Mouse (Mus musculus): ENCODE results near the gene Fnbp1. TPM values are rescaled to one million over a fixed set of nuclear protein-coding genes. Genes with fewer than 3 reads are reported as not detected.
A peak's percentile ranks its signal among the peaks of the same experiment; 100 is the strongest.

Gene Fnbp1
- polyA plus RNA-seq, 1 experiment from 2014 or later = 4.5 TPM

DNA sequence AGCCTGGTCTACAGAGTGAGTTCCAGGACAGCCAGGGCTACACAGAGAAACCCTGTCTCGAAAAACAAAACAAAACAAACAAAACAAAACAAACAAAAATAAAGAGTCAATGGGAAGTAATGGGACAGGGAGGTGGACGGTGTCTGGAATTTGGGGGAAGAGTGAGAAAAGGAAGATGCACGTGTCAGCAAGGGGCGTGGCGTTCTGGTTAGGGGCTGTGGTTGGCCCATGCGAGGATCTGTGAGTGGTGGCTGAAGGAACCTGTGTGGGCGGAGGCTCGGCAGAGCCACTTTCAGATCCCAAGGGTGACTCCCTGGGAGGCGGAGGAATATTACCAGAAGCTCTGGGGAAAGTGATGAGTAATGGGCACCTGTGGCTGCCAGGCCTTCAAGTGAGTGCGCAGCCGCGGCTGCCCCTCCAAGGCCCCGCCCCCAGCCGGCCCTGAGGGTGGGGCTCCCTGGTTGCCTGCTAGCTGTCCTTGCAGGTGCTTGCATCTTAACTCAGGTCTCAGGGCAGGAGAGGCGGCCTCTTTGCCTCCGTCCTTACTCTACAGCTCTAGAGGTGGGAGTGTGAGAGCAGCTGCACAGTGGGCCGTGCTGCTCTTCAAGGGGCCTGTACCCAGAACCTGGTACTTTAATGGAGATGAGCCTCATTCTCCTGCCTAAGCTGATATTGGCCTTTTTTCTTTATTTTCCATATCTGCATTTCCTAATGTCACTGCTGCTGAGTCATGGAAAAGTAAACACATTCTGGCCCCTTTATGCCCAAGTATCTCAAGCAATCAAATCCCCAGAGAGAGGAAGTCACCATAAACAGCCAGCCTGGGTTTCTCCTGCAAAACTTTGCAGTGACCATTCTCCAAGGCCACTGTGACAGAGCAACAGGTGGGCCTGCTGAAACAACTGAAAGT is 156.4 kb downstream of the Fnbp1 start:
- H3K9me3 ChIP-seq (ENCODE audit: low read length) = no peaks in the 10 kb centered on the region
- DNase-seq = peak; percentile 68
- no peak overlapping the region for H3K4me3 ChIP-seq (ENCODE audit: low read depth, low read length)
- H3K27me3 ChIP-seq (ENCODE audit: insufficient read depth, low read length) = no peaks in the 10 kb centered on the region
- H3K9ac ChIP-seq (replicated peaks) = no peak overlapping the region
- peaks cover 19% of the 10 kb centered on the region for H3K4me1 ChIP-seq (ENCODE audit: insufficient read depth)
- TF ChIP-seq EP300 (IDR thresholded peaks at IDR 0.05; ENCODE audit: low read depth) (no peak), CTCF (IDR thresholded peaks at IDR 0.05; ENCODE audit: low read depth) (no peak)
- 34% methylated on average over 17 of the region's 17 CpGs for whole genome bisulfite sequencing (ENCODE audit: insufficient replicate concordance)
- peak overlapping the region; percentile 44; the same call in 1 of the 2 replicates for H3K4me2 ChIP-seq (ENCODE audit: low read depth, low read length)
- no peaks in the 10 kb centered on the region for H3K36me3 ChIP-seq (replicated peaks; ENCODE audit: insufficient read depth, low read length)
- ATAC-seq = no peak
- no peak overlapping the region for H3K27ac ChIP-seq (ENCODE audit: low read depth)

DNA sequence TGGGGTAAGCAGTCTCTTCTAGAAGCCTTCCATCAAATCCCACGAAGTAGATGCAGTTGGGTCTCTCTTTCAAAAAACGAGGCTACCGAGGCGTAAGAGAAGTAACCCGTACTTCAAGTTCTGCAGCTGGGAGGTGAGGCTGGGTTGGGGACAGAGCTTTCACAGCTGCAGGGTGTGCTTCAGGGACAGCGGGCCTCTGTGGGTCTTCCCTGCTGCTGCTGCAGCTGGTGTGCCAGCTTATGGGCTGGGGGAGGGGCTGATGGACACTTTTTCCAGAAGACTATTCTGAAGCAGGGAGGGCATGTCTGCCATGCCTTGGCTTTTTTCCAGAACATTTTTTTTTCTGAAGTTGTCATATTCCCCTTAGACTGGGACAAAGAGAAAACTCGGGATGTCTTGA is 158.8 kb downstream of the Fnbp1 start:
- Histone ChIP-seq H3K4me2 (ENCODE audit: low read depth, low read length) (peak overlapping the region; percentile 93), H3K9me3 (ENCODE audit: low read length) (no peaks in the 10 kb centered on the region), H3K36me3 (replicated peaks; ENCODE audit: insufficient read depth, low read length) (peaks cover 10% of the 10 kb centered on the region), H3K27ac (ENCODE audit: low read depth) (no peak overlapping the region), H3K4me1 (ENCODE audit: insufficient read depth) (peaks cover 19% of the 10 kb centered on the region), H3K9ac (replicated peaks) (peak overlapping the region; percentile 72; the same call in 1 of the 2 replicates), H3K27me3 (ENCODE audit: insufficient read depth, low read length) (no peaks in the 10 kb centered on the region), H3K4me3 (ENCODE audit: low read depth, low read length) (peak overlapping the region; percentile 82)
- no peak for ATAC-seq
- no peak for TF ChIP-seq EP300 (IDR thresholded peaks at IDR 0.05; ENCODE audit: low read depth)
- TF ChIP-seq CTCF (IDR thresholded peaks at IDR 0.05; ENCODE audit: low read depth) = no peak
- WGBS (ENCODE audit: insufficient replicate concordance) = 46% methylated on average over 7 of the region's 7 CpGs
- DNase-seq = no peak

DNA sequence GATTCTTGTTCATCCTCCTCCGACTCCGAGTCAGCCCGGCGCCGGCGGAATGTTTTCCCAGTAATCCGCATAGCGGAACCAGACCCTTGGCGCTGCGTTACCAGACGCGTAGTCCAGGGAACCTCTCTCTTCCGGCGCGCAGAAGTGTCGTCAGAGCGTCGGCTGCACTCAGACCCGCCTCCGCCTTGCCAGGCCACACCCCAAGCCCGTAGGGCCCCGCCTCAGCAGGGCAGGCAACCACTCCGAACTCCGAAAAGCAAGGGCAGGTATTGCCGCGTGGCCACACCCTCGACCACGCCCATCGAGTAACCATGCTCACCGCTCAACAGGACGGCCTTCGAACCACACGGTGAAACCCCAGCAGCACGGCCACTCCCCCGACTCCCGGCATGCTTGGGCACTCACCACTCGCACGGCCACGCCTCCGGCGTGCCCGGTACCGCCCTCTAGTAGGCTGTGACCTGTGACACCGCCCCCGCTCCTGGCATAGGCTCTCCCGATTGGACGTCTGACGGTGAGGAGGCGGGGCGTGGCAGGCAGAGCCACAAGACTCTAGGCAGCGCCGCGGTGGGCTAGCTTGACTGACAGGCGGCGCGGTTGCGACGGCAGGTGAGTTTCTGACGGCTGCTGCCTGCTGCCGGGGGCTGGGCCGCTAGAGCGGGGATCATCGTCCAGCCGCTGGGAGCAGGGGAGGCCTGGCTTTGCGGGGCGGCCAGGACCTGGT is 159.9 kb downstream of the Fnbp1 start, which contains the start of the genes BC005624 and Usp20:
Gene BC005624, minus strand, starts transcription at position 412 of the 724 bp plus-strand sequence.
Gene Usp20, plus strand, starts transcription at position 490 of the 724 bp plus-strand sequence.
- TF ChIP-seq EP300 (IDR thresholded peaks at IDR 0.05; ENCODE audit: low read depth) = peak; percentile 29; the same call in 1 of the 2 replicates
- peak; percentile 43; the same call in 1 of the 2 replicates for TF ChIP-seq CTCF (IDR thresholded peaks at IDR 0.05; ENCODE audit: low read depth)
- DNase-seq (peak; percentile 100), ATAC-seq (peak; percentile 97)
- Histone ChIP-seq H3K36me3 (replicated peaks; ENCODE audit: insufficient read depth, low read length) (peaks cover 15% of the 10 kb centered on the region), H3K4me3 (ENCODE audit: low read depth, low read length) (peak within 1 kb of the TSS; percentile 82), H3K4me2 (ENCODE audit: low read depth, low read length) (peak within 1 kb of the TSS; percentile 93), H3K9me3 (ENCODE audit: low read length) (no peaks in the 10 kb centered on the region), H3K27me3 (ENCODE audit: insufficient read depth, low read length) (no peaks in the 10 kb centered on the region), H3K27ac (ENCODE audit: low read depth) (peak within 1 kb of the TSS; percentile 74), H3K4me1 (ENCODE audit: insufficient read depth) (peaks cover 19% of the 10 kb centered on the region), H3K9ac (replicated peaks) (peak within 1 kb of the TSS; percentile 85)
- under 1% methylated on average over 60 of the region's 66 CpGs for WGBS (ENCODE audit: insufficient replicate concordance)

Other genes with a start within 250 kb of the Fnbp1 start
- 1.4 and 1.7 TPM in 2 replicates for gene Ptges, start 212.1 kb downstream of the Fnbp1 start, polyA plus RNA-seq (2015; fragmentation: Nextera tagmentation; extraction: Ambion mirVana)
- 29.2 and 31.1 TPM in 2 replicates for gene Tor1b, start 189.0 kb downstream of the Fnbp1 start, polyA plus RNA-seq (2015; fragmentation: Nextera tagmentation; extraction: Ambion mirVana)
- gene Tor1a, start 174.1 kb downstream of the Fnbp1 start, polyA plus RNA-seq (2015; fragmentation: Nextera tagmentation; extraction: Ambion mirVana) = 82.9 and 95.5 TPM in 2 replicates
- 18.9 and 19.6 TPM in 2 replicates for gene BC005624, start 159.8 kb downstream of the Fnbp1 start, polyA plus RNA-seq (2015; fragmentation: Nextera tagmentation; extraction: Ambion mirVana)
- gene Usp20, start 159.7 kb downstream of the Fnbp1 start, polyA plus RNA-seq (2015; fragmentation: Nextera tagmentation; extraction: Ambion mirVana) = 2.7 and 3.5 TPM in 2 replicates
- gene Gpr107, start 10.3 kb upstream of the Fnbp1 start, polyA plus RNA-seq (2015; fragmentation: Nextera tagmentation; extraction: Ambion mirVana) = 9.2 and 9.8 TPM in 2 replicates
- gene Ncs1, start 103.8 kb upstream of the Fnbp1 start, polyA plus RNA-seq (2015; fragmentation: Nextera tagmentation; extraction: Ambion mirVana) = 0.46 and 0.62 TPM in 2 replicates
- gene Hmcn2, start 172.4 kb upstream of the Fnbp1 start, polyA plus RNA-seq (2015; fragmentation: Nextera tagmentation; extraction: Ambion mirVana) = 0.20 and 0.24 TPM in 2 replicates

Measured in liver, postnatal 0 days (tissue).